Mouse (Mus musculus) embryo, embryonic 10 days (tissue): ENCODE data around the gene Carm1.
A peak's percentile ranks its signal among the peaks of the same experiment; 100 is the strongest.
"Not testable (repeated sequence)": the region's sequence is repeated elsewhere in the genome, so short reads cannot be mapped to it uniquely, and the experiment has no call there.

ENCODE experiments used
- DNase-seq: peaks from one replicate; pipeline ENCODE4 v3.0.0-alpha.2; 2015; ENCODE audit warnings: low spot score

The Carm1 gene

DNA sequence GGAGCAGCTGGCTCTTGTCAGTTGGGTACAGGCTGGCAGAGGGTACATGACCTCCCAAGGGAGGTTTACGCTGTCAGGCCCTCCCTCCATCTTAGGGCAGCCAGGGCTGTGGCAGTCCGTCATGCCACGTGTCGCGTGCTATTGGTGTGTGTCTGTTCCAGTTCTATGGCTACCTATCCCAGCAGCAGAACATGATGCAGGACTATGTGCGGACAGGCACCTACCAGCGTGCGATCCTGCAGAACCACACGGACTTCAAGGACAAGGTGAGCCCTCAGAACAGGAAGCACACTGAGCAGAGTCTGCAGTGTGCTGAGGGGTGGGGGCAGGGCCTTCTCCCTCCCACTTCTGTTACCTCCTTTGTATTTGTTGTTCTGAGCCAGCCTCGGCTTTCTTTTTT is 28.6 kb downstream of the Carm1 start:
- DNase-seq, result no peak

DNA sequence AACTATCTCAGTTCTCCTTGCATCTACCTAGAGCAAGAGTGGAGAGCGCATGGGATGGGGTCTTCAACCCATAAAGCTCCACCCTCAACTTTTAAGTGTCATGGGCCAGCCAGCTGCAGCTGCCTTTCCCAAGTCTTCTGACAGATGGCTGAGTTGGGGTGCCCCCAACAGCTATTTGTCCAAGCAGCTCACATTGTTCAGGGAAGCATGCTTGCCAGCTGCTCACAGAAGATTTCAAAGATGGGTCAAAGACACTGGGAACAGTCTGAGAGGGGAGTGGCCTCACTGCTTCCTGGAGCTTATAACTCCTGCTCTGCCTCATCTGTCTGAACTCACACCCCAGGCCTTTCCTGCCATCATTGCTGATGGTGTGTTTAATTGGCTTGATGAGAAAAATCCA is 29.6 kb downstream of the Carm1 start:
- no peak for DNase-seq

DNA sequence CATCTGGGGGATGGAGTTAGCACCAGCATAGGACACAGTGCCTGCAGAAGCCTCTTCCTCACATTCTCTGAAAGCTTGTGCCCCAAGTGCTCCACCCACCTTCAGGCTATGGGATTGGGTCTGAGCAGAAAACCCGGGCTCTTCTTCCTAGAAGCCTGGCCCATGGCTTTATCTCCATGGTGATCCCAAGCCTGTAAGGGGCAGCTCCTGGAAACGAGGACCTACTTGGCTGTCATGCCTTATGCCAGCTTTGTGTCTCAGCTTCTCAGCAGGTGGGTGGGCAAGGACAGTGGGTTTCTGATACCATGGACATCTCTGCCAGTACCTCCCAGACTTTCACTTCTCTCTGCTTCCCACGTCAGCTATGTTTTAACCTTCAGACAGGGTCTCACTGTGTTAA is 31.5 kb downstream of the Carm1 start:
- no peak for DNase-seq

DNA sequence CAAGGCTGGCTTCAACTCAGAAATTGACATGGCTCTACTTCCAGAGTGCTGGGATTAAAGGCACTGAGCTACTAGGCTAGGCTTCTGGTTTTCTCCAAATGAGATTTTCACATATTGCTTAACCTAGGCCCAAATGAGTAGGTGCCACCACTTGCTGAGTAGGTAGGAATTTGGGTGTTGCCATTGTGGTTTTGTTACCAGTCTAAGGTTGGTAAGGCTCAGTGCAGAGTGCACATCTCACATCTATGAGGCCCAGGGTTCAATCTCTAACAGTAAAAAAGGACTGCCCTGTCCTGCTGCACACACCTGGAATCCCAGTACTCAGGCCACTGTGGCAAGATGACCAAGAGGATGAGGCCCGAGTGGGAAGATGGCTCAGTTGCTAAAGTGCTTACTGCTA is 38.7 kb downstream of the Carm1 start:
- no peak for DNase-seq

DNA sequence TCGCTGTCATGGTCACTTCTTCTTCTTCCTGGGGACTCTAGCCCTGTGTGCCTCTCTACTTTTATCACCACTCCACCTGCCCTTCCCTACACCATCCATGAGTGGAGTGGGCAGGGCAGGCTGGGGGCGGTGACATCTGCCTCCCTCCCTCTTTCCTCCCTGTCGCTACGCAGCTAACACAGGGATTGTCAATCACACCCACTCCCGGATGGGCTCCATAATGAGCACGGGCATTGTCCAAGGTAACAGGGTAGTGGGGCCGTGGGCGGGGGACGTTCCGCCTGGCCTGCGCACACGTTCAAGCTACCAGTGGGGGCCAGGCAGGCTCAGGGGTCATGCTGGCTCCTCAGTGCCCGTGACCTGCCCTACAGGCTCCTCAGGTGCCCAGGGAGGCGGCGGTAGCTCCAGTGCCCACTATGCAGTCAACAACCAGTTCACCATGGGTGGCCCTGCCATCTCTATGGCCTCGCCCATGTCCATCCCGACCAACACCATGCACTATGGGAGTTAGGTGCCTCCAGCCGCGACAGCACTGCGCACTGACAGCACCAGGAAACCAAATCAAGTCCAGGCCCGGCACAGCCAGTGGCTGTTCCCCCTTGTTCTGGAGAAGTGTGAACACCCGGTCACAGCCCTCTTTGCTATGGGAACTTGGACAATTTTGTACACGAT is 41.1 kb downstream of the Carm1 start:
- no peak for DNase-seq

DNA sequence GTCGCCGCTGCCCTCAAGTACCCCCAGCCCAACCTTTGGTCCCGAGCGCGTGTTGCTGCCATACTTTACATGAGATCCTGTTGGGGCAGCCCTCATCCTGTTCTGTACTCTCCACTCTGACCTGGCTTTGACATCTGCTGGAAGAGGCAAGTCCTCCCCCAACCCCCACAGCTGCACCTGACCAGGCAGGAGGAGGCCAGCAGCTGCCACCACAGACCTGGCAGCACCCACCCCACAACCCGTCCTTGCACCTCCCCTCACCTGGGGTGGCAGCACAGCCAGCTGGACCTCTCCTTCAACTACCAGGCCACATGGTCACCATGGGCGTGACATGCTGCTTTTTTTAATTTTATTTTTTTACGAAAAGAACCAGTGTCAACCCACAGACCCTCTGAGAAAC is 41.7 kb downstream of the Carm1 start:
- no peak for DNase-seq

DNA sequence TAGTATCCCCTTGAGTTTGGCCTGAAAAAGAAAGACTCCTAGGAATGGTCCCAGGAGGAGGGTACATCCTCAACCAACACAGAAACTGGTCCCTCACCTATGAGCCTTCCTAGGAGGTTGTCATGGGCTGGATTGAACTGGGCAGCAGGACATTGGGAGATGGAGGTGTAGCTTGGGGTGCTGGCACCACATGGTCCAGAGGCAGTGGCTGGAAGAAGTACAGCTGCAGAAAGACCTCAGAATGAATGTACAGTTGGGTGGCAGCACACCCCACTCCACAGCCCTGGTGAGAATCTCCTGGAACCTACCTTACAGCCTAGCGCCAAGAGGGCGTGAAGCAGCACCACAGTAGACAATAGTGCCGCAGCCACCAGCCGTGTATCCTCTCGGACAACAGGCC is 42.8 kb downstream of the Carm1 start:
- DNase-seq, result no peak

DNA sequence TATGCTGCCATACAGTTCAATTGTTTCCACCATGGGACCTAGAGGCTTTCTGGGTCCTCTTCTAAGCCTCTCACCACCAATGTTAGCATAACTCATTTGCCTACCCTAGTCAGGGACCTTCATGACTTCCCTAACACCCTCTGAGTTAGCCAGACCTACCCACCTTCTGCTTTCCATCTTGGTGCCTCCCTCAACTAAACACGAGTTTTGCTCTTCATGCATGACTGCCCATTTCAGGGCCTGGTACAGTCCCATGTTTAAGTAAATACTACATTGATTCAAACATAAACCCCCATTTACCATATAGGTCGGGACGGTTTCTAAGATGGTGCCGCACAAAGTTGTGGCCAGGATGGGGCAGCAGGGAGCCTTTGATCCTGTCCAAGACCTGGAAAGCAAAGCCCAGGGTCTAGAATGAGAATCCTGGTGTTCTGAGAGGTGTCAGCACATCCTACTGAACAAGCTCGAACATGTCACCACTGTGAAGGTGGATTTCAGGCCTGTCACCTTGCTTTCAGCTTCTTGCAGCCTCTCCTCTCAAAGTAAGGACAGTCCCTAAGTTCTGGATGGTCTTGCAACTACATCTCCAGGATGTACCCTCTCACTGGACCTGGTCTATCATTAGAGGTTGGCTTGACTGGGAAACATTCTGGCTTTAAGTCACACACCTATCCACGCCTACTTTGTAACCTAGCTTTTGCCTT is 44.6 kb downstream of the Carm1 start:
- DNase-seq, result no peak

DNA sequence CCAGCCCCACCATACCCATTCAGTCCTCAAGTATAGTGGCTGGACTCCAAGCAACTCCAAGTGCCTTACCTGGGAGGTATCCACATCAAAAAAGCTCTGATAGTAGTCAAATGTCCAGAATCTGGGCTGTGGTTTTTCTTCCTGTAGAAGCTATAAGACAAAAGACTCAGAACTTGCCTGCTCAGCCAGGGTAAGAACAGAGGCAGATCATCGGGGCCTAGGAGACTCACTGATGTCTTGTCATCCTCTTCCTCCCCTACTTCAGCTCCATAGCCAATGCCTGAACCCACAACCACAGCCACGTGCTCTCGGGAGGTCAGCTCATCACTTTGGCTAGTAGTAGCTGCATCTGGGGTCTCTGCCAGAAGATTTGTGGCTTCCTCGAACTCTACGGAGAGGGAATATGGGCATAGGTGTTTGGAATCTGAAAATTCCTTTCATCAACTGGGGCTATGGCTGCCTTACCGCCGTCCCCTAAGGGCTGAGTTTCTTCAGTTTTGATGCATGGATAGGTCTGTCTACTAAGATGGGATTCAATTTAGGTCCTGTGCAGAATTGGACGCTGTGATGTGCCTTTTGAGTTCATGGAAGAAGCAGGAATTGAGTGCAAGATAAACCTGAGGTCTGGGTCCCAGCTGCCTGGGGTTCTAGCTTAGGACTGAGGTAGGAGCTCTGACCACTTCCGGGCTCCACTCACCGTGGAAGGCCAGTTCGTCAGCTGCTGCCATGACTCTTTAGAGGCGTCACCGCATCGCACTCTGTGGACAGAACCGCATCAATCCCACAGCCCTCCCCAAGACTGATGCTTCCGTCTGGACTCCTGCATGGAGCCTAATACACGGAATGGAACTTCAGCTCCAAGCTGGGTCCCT is 45.4 kb downstream of the Carm1 start:
- no peak for DNase-seq

DNA sequence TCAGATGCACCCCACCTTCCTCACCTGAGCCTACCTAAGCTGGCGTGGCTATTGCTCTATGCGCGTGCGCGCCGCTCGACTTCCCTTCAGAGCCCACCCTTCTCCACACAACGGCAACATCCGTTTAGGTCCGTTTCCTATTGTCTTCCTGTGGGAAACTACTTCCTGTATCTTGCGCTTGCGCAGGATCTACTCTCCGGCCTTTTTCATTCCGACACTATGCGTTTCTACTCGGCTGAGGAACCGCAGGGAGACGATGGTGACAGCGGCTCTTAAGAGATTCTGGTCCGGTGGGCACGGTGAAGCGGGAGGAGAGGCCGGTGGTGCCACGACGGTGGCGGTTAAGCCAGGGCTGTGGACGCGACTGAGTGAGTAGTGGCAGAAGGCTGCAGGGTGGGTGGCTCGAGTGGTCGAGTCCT is 46.0 kb downstream of the Carm1 start, which contains the start of the genes Timm29 and Yipf2:
Timm29 (plus strand) TSS at position 20 of the 419 bp plus-strand sequence.
Yipf2 (minus strand) TSS at position 126 of the 419 bp plus-strand sequence.
- DNase-seq, result peak; percentile 98

DNA sequence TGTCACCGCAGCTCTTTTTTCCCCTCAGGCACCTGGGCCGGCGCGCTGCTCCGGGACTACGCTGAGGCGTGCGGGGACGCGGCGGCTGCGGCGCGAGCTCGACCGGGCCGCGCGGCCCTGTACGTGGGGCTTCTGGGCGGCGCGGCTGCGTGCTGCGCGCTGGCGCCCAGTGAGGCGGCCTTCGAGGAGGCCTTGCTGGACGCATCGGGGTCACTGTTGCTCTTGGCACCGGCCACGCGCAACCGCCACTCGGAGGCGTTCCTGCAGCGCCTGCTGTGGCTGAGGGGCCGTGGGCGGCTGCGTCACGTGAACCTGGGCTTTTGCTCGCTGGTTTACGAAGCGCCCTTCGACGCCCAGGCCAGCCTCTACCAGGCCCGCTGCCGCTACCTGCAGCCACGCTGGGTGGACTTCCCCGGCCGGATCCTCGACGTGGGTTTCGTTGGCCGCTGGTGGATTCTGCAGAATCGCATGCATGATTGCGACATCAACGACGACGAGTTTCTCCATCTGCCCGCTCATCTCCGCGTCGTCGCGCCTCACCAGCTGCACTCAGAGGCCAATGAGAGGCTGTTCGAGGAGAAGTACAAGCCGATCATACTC is 46.5 kb downstream of the Carm1 start:
- DNase-seq, result no peak

DNA sequence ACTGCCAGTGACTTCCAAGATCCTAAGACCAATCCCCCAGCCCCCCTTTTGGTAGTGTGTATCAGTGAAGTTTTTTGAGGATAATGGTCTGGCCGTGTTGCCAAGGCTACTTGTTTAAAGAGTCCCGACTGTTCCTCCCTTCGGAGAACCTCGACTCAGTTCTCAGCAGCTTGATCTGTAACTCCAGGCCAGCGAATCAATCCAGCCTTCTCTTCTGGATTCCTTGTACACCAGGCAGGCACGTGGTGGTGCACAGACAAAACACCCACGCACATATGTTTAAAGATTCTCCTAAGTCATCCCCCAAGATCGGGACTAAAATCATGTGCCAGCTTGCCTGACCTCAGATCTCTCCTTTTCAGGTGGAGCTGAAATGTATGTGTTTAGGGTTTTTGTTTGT is 47.7 kb downstream of the Carm1 start:
- DNase-seq, result not testable (repeated sequence)

DNA sequence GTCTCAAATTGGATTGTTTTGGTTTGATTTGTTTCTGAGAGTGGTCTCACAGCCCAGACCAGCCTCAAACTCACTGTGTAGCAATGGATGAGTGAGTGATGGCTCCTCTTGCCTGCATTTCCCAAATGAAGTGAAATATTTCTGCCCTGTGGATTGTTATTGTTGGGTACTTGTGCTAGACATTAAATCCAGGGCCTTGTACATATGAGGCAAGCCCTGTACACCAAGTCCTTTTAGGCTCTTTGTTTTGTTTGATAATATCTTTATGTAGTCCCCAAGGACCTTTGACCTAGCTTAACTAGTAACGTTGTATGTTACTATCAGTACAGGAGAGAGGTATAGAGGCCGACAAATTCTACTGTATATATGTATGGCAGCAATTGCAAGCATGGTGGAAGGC is 48.1 kb downstream of the Carm1 start:
- no peak for DNase-seq

DNA sequence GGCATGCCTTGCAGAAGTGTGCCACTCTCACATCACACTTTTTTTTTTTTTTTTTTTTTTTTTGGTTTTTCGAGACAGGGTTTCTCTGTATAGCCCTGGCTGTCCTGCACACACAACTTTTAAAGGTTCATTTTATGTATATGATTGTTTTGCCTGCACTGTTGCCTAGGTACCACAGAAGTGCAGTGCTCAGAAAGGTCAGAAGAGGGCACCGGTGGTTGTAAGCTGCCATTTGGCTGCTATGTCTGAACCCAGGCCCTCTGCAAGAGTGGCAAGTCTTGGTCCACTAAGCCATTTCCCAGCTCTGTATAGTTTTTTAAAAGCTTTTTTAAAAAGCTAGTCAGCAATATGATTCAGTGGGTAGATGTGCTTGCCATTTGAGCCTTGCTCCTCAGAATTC is 51.5 kb downstream of the Carm1 start:
- DNase-seq, result peak; percentile 63

DNA sequence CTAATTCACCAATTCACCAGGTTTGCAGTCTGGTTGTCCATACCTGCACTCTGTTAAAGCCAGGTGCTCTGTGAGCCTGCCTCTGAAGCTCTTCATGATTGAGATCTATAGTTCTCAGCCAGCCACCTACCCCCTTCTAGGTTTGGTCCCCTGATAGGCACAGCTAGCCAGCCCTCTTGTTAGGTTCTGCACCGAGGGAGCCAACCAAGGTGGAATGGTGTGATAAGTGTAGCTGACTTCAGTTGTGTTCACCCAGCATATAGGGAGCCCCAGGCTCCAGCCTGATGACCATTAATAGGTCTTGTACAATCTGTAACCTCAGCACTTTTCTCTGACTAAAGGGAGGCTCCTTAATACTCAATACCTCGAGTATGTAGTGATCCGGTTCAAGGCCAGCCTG is 53.5 kb downstream of the Carm1 start:
- no peak for DNase-seq

DNA sequence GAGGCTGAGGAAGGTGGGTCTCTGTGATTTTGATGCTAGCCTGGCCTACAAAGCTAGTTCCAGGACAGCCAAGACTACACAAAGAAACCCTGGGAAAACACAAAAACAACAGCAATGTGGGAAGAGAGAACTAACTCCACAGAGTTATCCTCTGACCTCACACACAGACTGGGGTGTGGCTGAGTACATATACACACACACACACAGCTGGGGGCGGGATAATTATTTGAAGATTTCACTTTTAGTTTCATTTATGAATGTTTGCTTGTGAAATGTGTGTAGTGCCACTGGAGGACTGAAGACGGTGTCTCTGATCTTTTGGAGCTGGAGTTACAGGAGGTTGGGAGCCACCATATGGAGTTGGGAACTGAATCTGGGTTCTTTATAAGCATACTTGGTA is 54.4 kb downstream of the Carm1 start:
- DNase-seq, result no peak

DNA sequence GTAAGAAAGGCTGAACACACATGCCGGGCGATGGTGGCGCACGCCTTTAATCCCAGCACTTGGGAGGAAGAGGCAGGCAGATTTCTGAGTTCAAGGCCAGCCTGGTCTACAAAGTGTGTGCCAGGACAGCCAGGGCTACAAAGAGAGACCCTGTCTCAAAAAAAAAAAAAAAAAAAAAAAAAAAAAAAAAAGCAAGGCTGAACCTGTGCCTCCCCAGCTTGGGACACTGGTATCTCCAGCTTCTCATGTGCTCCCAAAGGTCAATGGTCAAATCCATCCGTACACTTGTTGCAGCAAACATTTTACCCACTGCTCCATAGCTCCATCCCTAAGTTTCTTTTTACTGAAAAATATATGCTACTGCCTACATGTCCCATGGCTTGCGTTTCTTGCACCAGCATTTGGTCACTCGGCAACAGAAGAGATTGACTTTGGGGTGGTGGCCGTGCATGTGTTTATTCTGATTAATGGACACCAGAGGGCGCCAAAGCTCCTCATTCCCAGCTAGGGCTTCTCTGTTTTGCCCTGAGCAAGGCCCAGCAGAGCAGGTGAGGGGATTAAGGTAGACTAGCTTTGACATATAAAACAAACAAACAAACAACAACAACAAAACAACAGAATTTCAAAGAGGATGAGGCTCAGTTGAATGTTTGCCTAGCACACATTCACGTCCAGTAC is 55.2 kb downstream of the Carm1 start:
- DNase-seq, result peak; percentile 87

DNA sequence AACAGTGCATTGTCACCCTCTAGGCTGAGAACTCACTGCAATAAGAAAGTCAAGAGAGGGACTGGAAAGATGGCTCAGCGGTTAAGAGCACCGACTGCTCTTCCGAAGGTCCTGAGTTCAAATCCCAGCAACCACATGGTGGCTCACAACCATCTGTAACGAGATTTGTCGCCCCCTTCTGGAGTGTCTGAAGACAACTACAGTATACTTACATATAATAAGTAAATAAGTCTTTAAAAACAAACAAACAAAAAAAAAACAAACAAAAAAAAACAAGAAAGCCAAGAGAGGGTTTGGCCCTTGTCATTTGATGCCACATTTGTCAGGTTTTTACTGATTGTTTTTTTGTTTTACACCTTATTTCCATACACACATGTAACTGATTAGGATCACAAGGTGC is 57.4 kb downstream of the Carm1 start:
- DNase-seq, result no peak

DNA sequence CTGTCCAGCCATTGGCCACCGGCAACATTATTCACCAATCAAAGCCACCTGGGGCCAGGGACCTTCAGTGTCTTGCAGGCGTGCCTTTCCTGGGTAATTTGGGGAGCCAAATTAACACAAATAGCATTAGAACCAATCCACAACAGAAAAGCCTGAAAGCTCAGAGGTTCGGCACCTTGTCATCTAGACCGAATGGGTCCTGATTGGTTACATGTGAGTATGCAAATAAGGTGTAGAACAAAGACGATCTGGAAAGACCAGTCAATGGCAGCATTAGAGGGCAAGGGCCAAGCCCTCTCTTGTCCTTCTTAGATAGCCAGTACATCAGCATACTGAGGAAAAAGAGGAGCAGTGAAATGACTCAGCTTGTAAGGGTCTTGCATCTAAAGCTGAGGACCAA is 59.2 kb downstream of the Carm1 start:
- DNase-seq, result no peak

DNA sequence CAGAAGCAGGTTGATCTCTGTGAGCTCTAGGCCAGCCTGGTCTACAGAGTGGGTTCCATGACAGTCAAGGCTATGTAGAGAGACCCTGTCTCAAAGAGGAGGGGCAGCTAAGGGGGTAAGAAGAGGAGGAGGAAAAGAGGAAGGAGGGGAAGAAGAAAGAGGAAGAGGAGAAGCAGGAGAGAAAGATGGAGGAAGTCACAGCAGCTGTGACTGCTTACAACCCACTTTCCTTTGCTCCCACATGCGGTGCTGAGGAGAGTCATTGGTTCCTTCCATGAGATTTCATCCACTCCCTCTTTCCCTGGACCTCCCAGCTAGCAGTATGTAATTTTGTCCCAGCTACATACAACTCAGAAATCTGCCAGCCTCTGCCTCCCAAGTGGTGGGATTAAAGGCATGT is 60.0 kb downstream of the Carm1 start:
- no peak for DNase-seq

DNA sequence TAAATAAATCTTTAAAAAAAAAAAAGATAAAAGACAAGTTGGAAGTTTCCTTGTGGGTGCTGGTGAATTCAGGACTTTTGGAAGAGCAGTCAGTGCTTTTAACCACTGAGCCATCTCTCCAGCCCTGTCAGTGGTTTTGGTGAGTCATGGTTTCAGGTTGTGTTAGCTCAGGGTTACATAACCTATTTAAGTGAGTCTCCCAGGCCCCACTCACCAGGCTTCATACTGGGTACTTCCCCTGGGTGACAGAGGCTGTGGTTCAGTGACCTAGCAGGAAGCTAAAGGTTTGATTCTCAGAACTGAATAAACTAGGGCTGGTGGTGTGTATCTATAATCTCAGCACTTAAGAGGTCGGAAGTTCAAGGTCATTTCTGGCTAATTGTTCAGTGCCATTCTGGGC is 63.2 kb downstream of the Carm1 start:
- DNase-seq, result no peak
